Mouse (Mus musculus) intestine, embryonic 14.5 days (tissue): ENCODE results near the gene Umod. TPM values are rescaled to one million over a fixed set of nuclear protein-coding genes. Genes with fewer than 3 reads are reported as not detected.
A peak's percentile ranks its signal among the peaks of the same experiment; 100 is the strongest.

ENCODE experiments used
- ATAC-seq: fragments of 200-750 bp; cut with Nextera tagmentation; replicated peaks from 2 replicates; pipeline ENCODE4 v1.8.0; 2017; ENCODE audit warnings: low read depth, moderate number of reproducible peaks, moderate TSS enrichment, moderate library complexity; ENCODE audit not compliant: low FRiP score, low TSS enrichment
- DNase-seq: peaks from one replicate; pipeline ENCODE4 v3.0.0-alpha.2; 2018; ENCODE audit warnings: low spot score
- H3K27ac ChIP-seq: fragments of 300-500 bp; sonication (generic); 2 replicates; pipeline ENCODE4 v1.5.1; 2014; ENCODE audit warnings: low read depth, mild to moderate bottlenecking, control low read depth
- H3K27me3 ChIP-seq: fragments of 300-500 bp; sonication (generic); replicated peaks from 2 replicates; pipeline ENCODE4 v1.6.1; 2014; ENCODE audit warnings: low read length, control low read depth; ENCODE audit not compliant: control insufficient read depth, insufficient read depth
- H3K36me3 ChIP-seq: fragments of 300-500 bp; sonication (generic); 2 replicates; pipeline ENCODE4 v1.6.1; 2014; ENCODE audit warnings: low read length, control low read depth; ENCODE audit not compliant: control insufficient read depth, insufficient read depth
- H3K4me1 ChIP-seq: fragments of 300-500 bp; sonication (generic); replicated peaks from 2 replicates; pipeline ENCODE4 v1.6.1; 2014; ENCODE audit warnings: low read length, control low read depth, mixed read lengths; ENCODE audit not compliant: control insufficient read depth, insufficient read depth
- H3K4me2 ChIP-seq: fragments of 300-500 bp; sonication (generic); 2 replicates; pipeline ENCODE4 v1.6.1; 2014; ENCODE audit warnings: low read length
- H3K4me3 ChIP-seq: fragments of 300-500 bp; sonication (generic); 2 replicates; pipeline ENCODE4 v1.5.1; 2014; ENCODE audit warnings: low read depth, low read length, control low read depth, mixed read lengths
- H3K9ac ChIP-seq: fragments of 300-500 bp; sonication (generic); 2 replicates; pipeline ENCODE4 v1.6.1; 2014; ENCODE audit warnings: mild to moderate bottlenecking, low read length
- H3K9me3 ChIP-seq: fragments of 300-500 bp; sonication (generic); 2 replicates; pipeline ENCODE4 v1.6.1; 2016; ENCODE audit warnings: low read length, control low read depth; ENCODE audit not compliant: control insufficient read depth
- WGBS: fragments of 180-500 bp; shearing (Covaris S2); extraction: QIAGEN DNeasy Blood & Tissue Kit; methylation state at CpG from one replicate; pipeline ENCODE4 v1.1.7; 2014; 5-methylcytosine and 5-hydroxymethylcytosine counted together
- polyA plus RNA-seq: library from polyadenylated mRNA; unstranded; fragments of >200 nt; fragmentation: Nextera tagmentation; extraction: Ambion mirVana; gene quantifications from 2 replicates; pipeline ENCODE4 v1.2.1, GENCODE M21; 2014

Umod gene
- polyA plus RNA-seq, 1 experiment from 2014 or later, result not detected

GRCm38 (mm10) chr7:119519654-119520053 is 40.6 kb upstream of the Umod start:
- Histone ChIP-seq H3K4me1 (no peaks in the 10 kb centered on the region), H3K36me3 (no peaks in the 10 kb centered on the region), H3K27ac (no peak overlapping the region), H3K27me3 (no peaks in the 10 kb centered on the region), H3K4me3 (no peak overlapping the region), H3K9me3 (no peaks in the 10 kb centered on the region), H3K9ac (no peak overlapping the region), H3K4me2 (no peak overlapping the region)
- ATAC-seq (no peak), DNase-seq (peak; percentile 81)
- 47% methylated on average over 5 of the region's 5 CpGs for WGBS

GRCm38 (mm10) chr7:119519163-119519562 is 40.1 kb upstream of the Umod start, which contains the start of gene Acsm5:
Gene Acsm5 (plus strand): TSS chr7:119519463.
- no peak within 1 kb of the TSS for H3K27ac ChIP-seq
- DNase-seq (no peak), ATAC-seq (no peak)
- no peak within 1 kb of the TSS for H3K9ac ChIP-seq
- H3K4me1 ChIP-seq, result no peaks in the 10 kb centered on the region
- no peaks in the 10 kb centered on the region for H3K9me3 ChIP-seq
- no peaks in the 10 kb centered on the region for H3K27me3 ChIP-seq
- no peaks in the 10 kb centered on the region for H3K36me3 ChIP-seq
- no peak within 1 kb of the TSS for H3K4me3 ChIP-seq
- H3K4me2 ChIP-seq, result no peak within 1 kb of the TSS
- 74% methylated on average over 5 of the region's 5 CpGs for WGBS

- H3K4me1 ChIP-seq, result no peaks in the 10 kb centered on the region
- H3K4me2 ChIP-seq, result no peak overlapping the region
- 78% methylated on average over 7 of the region's 7 CpGs for WGBS
- no peaks in the 10 kb centered on the region for H3K9me3 ChIP-seq
- no peaks in the 10 kb centered on the region for H3K27me3 ChIP-seq
- ATAC-seq (no peak), DNase-seq (no peak)
- H3K9ac ChIP-seq, result no peak overlapping the region
- H3K4me3 ChIP-seq, result no peak overlapping the region
- no peaks in the 10 kb centered on the region for H3K36me3 ChIP-seq
- no peak overlapping the region for H3K27ac ChIP-seq
Observed at GRCm38 (mm10) chr7:119516272-119516558, 37.1 kb upstream of the Umod start.

GRCm38 (mm10) chr7:119515492-119516271 is 36.6 kb upstream of the Umod start:
- Histone ChIP-seq H3K4me2 (no peak overlapping the region), H3K27ac (no peak overlapping the region), H3K4me1 (no peaks in the 10 kb centered on the region), H3K27me3 (no peaks in the 10 kb centered on the region), H3K9ac (no peak overlapping the region), H3K9me3 (no peaks in the 10 kb centered on the region), H3K4me3 (no peak overlapping the region), H3K36me3 (no peaks in the 10 kb centered on the region)
- WGBS, result 65% methylated on average over 10 of the region's 10 CpGs
- DNase-seq (peak; percentile 70), ATAC-seq (no peak)

GRCm38 (mm10) chr7:119513056-119513455 is 34.0 kb upstream of the Umod start:
- no peak overlapping the region for H3K9ac ChIP-seq
- no peaks in the 10 kb centered on the region for H3K36me3 ChIP-seq
- no peak overlapping the region for H3K27ac ChIP-seq
- WGBS, result 36% methylated on average over 7 of the region's 7 CpGs
- no peak for ATAC-seq
- H3K27me3 ChIP-seq, result no peaks in the 10 kb centered on the region
- peak; percentile 75 for DNase-seq
- H3K4me1 ChIP-seq, result no peaks in the 10 kb centered on the region
- no peaks in the 10 kb centered on the region for H3K9me3 ChIP-seq
- H3K4me3 ChIP-seq, result no peak overlapping the region
- H3K4me2 ChIP-seq, result no peak overlapping the region

GRCm38 (mm10) chr7:119511143-119511542 is 32.1 kb upstream of the Umod start:
- Histone ChIP-seq H3K27ac (no peak overlapping the region), H3K4me3 (no peak overlapping the region), H3K4me2 (no peak overlapping the region), H3K9ac (no peak overlapping the region), H3K4me1 (no peaks in the 10 kb centered on the region), H3K9me3 (no peaks in the 10 kb centered on the region), H3K27me3 (no peaks in the 10 kb centered on the region), H3K36me3 (no peaks in the 10 kb centered on the region)
- ATAC-seq (no peak), DNase-seq (no peak)
- 89% methylated on average over 4 of the region's 4 CpGs for WGBS

- H3K27ac ChIP-seq, result no peak overlapping the region
- H3K36me3 ChIP-seq, result no peaks in the 10 kb centered on the region
- no peak for DNase-seq
- H3K4me1 ChIP-seq, result no peaks in the 10 kb centered on the region
- H3K9ac ChIP-seq, result no peak overlapping the region
- H3K4me3 ChIP-seq, result no peak overlapping the region
- WGBS, result 81% methylated on average over 4 of the region's 4 CpGs
- no peak overlapping the region for H3K4me2 ChIP-seq
- H3K9me3 ChIP-seq, result no peaks in the 10 kb centered on the region
- H3K27me3 ChIP-seq, result no peaks in the 10 kb centered on the region
- ATAC-seq, result no peak
Observed at GRCm38 (mm10) chr7:119490041-119490780, 11.1 kb upstream of the Umod start.

GRCm38 (mm10) chr7:119486683-119487082 is 7.6 kb upstream of the Umod start:
- DNase-seq, result no peak
- Histone ChIP-seq H3K4me1 (no peaks in the 10 kb centered on the region), H3K36me3 (no peaks in the 10 kb centered on the region), H3K4me2 (no peak overlapping the region), H3K9me3 (no peaks in the 10 kb centered on the region), H3K27me3 (no peaks in the 10 kb centered on the region), H3K4me3 (no peak overlapping the region), H3K27ac (no peak overlapping the region), H3K9ac (no peak overlapping the region)
- WGBS, result 85% methylated on average over 5 of the region's 5 CpGs
- no peak for ATAC-seq

- Histone ChIP-seq H3K9ac (no peak overlapping the region), H3K27ac (no peak overlapping the region), H3K27me3 (no peaks in the 10 kb centered on the region), H3K4me2 (no peak overlapping the region), H3K9me3 (no peaks in the 10 kb centered on the region), H3K36me3 (no peaks in the 10 kb centered on the region), H3K4me1 (no peaks in the 10 kb centered on the region), H3K4me3 (no peak overlapping the region)
- 85% methylated on average over 4 of the region's 4 CpGs for WGBS
- DNase-seq, result no peak
- no peak for ATAC-seq
Observed at GRCm38 (mm10) chr7:119484154-119484553, 5.1 kb upstream of the Umod start.
